Mouse (Mus musculus) kidney, adult 8-10 months (tissue): ENCODE measurements at regions not wholly inside any gene's neighbourhood (a gene's known extent, or its start where the extent isn't known, plus 50 kb on each side); places are given as distances from the start of the nearest gene placed in this dataset.
"Not testable (repeated sequence)": the region's sequence is repeated elsewhere in the genome, so short reads cannot be mapped to it uniquely, and the experiment has no call there.

ENCODE experiments used
- DNase-seq, 2 experiments: peaks; one replicate each; pipeline ENCODE4 v3.0.0; 2022

DNA sequence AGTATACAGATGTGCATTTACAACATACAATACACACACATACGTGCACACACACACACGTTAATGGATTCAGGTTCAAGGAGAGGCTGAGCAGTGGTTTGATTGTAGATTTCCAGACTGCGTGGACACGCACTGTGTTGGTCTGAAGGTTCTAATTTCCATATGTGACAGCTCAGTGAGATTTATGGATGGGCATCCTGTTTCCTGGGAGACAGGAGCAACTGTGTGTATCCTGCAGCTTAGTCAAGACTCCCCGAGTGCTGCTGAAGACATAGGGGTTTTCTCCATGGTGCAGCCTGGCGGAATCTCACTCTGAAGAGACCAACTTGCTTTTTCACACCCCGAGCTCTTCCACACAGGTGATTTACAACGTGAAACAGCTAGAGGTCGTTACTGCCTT lies 119.3 kb upstream of the Foxk1 start:
- no peak for DNase-seq

DNA sequence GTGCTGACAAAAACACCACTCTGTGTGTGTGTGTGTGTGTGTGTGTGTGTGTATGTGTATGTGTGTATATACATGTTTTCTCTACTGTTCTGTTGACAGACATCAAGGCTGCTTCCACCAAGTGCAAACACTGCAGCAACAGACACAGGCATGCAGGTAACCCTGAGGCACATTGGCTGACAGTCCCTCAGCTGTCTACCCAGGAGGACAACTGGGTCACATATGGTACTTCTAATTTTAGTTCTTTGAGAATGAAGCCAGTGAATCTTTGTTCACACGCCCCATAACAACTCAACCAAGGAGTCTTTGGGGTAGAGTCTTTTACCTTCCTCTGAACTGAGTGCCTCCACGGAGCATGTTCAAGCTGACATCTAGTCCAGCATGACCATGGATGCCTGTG lies 113.3 kb upstream of the Foxk1 start:
- no peak for DNase-seq

DNA sequence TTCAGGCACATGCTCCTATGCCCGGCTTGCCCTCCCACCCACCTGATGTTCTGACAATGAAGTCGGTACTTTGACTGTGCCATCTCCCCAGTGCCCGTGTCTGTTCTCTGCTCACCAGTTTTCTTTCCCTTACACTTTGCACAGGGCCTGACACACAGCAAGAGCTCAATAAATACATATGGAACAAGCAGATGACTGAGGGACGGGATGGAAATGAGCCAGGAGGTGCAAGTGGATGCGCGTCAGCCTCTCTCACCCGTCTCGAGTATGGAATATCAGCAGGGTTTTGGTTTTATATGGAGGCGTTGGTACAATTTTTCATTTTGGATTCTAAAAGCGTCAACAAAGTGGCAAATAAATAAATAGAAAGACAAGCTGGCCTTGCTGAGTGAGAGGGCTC lies 109.8 kb upstream of the Foxk1 start:
- no peak for DNase-seq

DNA sequence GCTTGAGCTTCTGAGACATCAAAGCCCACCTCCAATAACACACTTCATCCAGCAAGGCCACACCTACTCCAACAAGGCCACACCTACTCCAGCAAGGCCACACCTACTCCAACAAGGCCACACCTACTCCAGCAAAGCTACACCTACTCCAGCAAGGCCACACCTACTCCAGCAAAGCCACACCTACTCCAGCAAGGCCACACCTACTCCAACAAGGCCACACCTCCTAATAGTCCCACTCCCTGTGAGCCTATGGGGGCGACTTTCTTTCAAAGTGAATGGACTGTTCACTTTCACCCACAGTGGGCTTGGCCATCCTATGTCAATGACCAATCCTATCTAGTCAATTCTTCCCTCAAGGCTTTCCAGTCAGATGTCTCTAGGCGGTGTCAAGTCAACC lies 104.9 kb upstream of the Foxk1 start:
- DNase-seq, result not testable (repeated sequence)

GRCm38 (mm10) chr5:142299621-142300020 lies 101.7 kb upstream of the Foxk1 start:
- no peak for DNase-seq

- DNase-seq, result no peak
Measured at GRCm38 (mm10) chr5:142308511-142308910, 92.8 kb upstream of the Foxk1 start.

DNA sequence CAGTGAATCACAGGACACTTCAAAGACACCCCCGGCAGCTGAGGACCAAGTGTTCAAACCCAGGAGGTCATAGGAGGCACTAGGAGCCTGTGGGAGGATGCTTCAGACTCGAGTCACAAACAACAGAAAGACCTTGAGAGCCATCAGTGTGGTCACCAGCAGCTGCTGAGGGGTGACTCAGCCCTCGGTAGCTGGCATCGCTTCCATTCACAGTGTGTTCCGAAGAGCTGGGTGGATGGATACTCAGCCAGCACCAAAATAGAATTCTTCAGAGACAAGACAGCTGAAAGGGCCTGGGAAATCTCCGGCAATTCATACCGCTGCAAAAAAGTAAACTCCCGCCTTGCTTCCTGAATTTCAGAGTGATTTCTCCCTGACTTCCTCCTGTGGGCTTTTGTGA lies 87.4 kb upstream of the Foxk1 start:
- DNase-seq, result no peak

DNA sequence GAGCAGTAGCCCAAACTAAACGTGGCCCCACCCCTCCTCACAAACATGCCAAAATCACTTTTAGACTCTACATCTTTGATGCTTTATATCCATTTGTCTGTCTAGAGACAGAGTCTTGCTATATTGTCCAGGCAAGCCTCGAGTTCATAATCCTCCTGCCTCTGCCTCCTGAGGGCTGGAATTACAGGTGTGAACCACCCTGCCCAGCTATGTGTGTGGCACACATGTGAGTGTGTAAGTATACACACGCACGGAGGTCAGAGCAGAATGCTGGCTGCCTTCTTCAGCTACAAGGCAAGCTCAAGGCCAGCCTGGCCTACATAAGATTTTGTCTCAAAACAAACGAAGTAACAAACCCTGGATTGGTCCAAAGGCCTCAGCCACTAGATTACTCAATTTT lies 86.8 kb upstream of the Foxk1 start:
- DNase-seq, result no peak

GRCm38 (mm10) chr5:142319268-142319667 lies 82.0 kb upstream of the Foxk1 start:
- DNase-seq, result peak; percentile 14 to 61

- no peak for DNase-seq
Measured at GRCm38 (mm10) chr5:142321316-142321715, 80.0 kb upstream of the Foxk1 start.

DNA sequence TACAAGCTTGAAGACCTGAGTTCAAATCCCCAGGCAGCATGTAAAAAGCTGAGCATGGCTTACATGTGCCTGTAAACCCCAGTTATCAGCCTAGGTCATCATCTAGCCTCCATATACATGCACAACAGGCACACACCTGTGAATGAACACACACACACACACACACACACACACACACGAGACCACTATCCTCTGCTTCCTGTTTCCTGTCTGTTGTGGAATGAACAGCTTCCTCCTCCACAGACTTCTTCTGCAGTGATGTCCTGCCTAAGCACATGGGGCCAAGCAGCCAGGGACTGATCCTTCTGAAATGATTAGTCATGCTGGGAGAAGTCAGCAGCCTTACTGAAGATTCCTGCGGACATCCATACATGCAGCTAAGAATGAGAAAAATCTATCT lies 76.4 kb upstream of the Foxk1 start:
- DNase-seq, result no peak

DNA sequence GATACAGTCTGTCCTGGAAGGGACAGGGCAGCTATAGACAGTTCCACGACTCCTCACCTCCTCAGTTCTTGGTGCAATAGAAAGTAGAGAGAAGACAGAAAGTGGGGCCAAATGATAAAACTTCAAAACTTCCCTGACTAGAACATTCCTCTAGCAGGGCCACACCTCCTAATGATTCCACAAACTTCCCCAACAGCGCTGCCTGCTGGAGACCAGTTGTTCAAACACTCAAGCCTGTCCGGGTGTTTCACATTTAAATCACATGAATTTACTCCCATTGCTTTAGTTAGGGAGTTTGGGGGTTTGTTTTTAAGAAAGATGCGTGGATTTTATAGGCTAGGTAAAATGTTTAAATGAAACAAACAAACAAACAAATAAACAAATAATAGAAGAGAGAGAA lies 75.7 kb upstream of the Foxk1 start:
- peak in 1 of 2 experiments; percentile 7 for DNase-seq

- peak in 1 of 2 experiments; percentile 10 for DNase-seq
Measured at GRCm38 (mm10) chr5:142327261-142327660, 74.0 kb upstream of the Foxk1 start.

DNA sequence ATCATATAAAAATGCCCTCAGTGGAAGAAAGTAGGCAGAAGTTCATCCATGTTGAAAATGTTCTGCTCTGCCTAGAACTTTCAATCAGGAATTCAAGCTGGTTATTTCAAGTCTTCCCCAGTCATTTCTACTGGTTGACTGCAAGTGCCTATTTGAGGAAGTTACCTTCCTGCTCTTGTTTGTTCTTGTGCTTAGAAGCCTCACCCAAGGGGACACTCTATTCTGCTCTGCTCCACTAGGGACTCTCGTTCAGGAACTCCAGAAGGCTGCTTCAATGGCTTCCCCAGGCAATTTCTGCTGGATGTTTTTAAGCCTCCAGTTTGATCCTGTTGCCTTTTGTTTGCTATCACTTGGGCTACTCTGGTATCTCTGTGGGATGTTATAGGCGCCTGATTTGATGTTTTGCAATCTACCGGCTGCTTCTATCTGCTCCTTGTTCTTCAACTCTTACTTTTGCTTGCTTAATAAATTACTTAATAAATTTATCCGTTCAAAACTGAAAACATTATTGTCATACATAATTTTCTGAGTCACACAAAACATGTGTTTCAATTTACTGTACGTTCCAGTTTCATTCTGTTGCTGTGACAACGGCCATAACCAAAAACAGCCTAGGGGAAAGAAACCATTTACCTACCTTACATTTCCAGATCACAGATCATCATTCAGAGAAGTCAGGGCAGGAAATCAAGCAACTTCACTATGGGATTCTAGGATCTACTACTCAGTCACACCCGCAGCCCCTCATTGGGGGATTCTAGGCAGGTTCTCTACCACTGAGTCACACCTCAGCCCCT lies 71.4 kb upstream of the Foxk1 start:
- DNase-seq, result no peak

GRCm38 (mm10) chr5:142332744-142333143 lies 68.6 kb upstream of the Foxk1 start:
- DNase-seq, result no peak

- peak in 1 of 2 experiments; percentile 6 for DNase-seq
Measured at GRCm38 (mm10) chr5:142337436-142337835, 63.9 kb upstream of the Foxk1 start.

DNA sequence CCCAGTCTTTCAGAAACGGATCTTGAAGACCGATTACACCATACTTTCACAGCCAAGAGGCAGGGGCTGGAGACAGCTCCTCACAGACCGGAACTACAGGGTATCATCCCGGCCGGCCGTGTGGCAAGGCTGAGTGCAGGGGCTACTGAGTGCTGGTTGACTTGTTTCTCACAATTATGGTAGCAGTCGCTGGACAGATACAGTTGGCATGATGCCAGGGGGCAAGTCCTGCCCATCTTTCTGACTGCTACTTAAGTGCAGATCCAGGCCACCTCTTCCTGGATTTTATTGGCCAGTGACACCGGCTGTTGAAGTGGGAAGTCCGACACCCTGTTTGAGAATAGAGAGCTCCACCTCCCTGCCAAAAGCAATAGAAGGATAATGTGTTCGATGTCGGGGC lies 63.2 kb upstream of the Foxk1 start:
- no peak for DNase-seq

DNA sequence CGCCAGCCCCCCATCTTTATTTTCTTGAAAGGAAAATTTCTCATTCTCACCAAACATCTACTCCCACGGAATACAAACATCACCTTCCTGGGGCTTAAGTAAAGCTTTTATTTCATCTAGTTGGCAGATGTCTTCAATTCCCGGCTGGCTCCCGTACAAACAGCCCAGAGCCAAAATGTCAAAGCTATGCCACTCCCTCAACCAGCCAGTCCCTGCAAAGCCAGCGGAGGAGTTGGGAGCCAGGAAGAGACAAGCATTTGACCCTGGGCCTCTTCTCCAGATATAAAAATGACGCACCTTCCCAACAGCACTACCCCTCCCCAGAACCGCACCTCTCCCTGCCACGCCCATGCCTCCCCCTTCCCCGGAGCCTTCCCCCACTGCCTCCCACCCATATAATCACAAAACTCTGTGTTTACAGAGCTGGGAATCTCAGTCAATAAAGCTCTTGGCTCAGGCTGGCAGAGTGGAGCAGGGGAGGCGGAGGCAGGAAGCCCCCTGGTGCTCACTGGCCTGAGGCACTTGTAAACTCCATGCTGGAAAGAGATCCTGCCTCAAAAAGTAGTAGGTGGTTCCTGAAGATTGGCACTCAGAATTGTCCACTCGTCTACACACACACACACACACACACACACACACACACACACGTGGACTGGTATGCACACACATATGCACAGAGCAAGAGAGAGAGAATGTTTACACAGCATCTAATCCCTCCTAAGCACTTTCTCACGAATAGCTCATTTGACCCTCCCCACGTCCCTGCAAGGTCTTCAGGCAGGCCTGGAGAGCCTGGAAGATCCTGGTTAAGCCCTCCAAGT lies 60.9 kb upstream of the Foxk1 start:
- DNase-seq, result no peak

GRCm38 (mm10) chr5:142341026-142341432 lies 60.3 kb upstream of the Foxk1 start:
- no peak for DNase-seq

DNA sequence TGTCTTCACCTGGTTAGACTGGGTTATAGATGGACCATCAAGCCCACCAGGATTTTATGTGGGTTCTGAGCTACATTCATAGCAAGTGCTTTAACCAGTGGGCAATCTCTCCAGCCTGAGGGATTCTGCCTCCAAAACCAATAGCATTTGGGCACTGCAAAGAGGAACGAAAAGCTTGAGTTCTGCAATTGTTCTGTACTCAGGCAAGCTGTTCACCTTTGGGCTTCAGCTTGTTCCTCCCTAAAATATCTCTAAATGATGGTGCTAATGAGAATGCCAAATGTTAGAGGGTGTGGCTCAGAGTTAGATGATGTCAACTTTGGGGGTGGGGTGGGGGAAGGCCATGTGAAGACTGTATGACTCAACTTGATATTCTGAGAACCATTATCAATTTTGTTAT lies 54.8 kb upstream of the Foxk1 start:
- DNase-seq, result no peak

DNA sequence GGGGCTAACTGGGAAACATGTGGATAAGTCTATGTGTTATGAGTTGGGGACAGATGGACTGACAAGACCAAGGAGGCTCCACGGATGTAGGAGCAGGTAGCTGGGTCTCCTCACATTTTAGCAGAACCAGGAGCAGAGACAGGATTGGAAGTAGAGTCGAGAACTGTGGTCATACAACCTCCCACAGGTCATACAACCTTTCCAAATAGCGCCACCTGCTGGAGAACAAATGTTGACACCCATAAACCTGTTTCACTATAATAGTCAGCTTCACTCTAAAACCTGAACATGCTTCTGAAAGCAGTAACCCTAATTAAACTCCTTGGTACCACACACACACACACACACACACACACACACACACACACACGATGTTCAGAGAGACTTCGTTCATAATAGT lies 50.7 kb upstream of the Foxk1 start:
- DNase-seq, result no peak
